Mouse (Mus musculus) hindbrain, embryonic 15.5 days (tissue): ENCODE measurements at regions not wholly inside any gene's neighbourhood (a gene's known extent, or its start where the extent isn't known, plus 50 kb on each side); places are given as distances from the start of the nearest gene placed in this dataset.

Source experiments
- ATAC-seq: fragments of 200-750 bp; cut with Nextera tagmentation; 2 replicates; pipeline ENCODE4 v1.8.0; 2017; ENCODE audit warnings: low read depth, moderate number of reproducible peaks, moderate TSS enrichment; ENCODE audit not compliant: low FRiP score
- H3K27ac ChIP-seq: fragments of 300-500 bp; sonication (generic); replicated peaks from 2 replicates; pipeline ENCODE4 v1.5.1; 2015; ENCODE audit warnings: mild to moderate bottlenecking, inconsistent platforms
- H3K27me3 ChIP-seq: fragments of 300-500 bp; sonication (generic); 2 replicates; pipeline ENCODE4 v1.6.1; 2015; ENCODE audit warnings: control low read depth, inconsistent platforms
- H3K36me3 ChIP-seq: fragments of 300-500 bp; sonication (generic); 2 replicates; pipeline ENCODE4 v1.6.1; 2015; ENCODE audit warnings: control low read depth, inconsistent platforms
- H3K4me1 ChIP-seq: fragments of 300-500 bp; sonication (generic); replicated peaks from 2 replicates; pipeline ENCODE4 v1.6.1; 2015; ENCODE audit warnings: control low read depth, inconsistent platforms
- H3K4me2 ChIP-seq: fragments of 300-500 bp; sonication (generic); 2 replicates; pipeline ENCODE4 v1.6.1; 2015; ENCODE audit warnings: moderate library complexity, mild to moderate bottlenecking, inconsistent platforms
- H3K4me3 ChIP-seq: fragments of 300-500 bp; sonication (generic); 2 replicates; pipeline ENCODE4 v1.5.1; 2015; ENCODE audit warnings: mild to moderate bottlenecking, inconsistent platforms
- H3K9ac ChIP-seq: fragments of 300-500 bp; sonication (generic); 2 replicates; pipeline ENCODE4 v1.6.1; 2015; ENCODE audit warnings: inconsistent platforms
- H3K9me3 ChIP-seq: fragments of 300-500 bp; sonication (generic); 2 replicates; pipeline ENCODE4 v1.6.1; 2016; ENCODE audit warnings: control low read depth, inconsistent platforms
- WGBS: fragments of 180-500 bp; shearing (Covaris S2); methylation state at CpG from one replicate; pipeline ENCODE4 v1.1.7; 2015; 5-methylcytosine and 5-hydroxymethylcytosine counted together

GRCm38 (mm10) chr1:193969264-193969908 is 599.3 kb upstream of the Camk1g start:
- no peak for ATAC-seq
- no peak overlapping the region; the same call in 1 of the 2 replicates for H3K27ac ChIP-seq
- H3K36me3 ChIP-seq, result no peaks in the 10 kb centered on the region

GRCm38 (mm10) chr1:193967957-193968926 is 598.1 kb upstream of the Camk1g start:
- 41% methylated on average over 4 of the region's 4 CpGs for WGBS
- Histone ChIP-seq H3K9me3 (no peaks in the 10 kb centered on the region), H3K4me2 (no peak overlapping the region), H3K27me3 (no peaks in the 10 kb centered on the region), H3K9ac (no peak overlapping the region), H3K4me3 (no peak overlapping the region), H3K36me3 (no peaks in the 10 kb centered on the region), H3K27ac (no peak overlapping the region), H3K4me1 (peaks cover 5% of the 10 kb centered on the region)
- peak; percentile 59 for ATAC-seq

More at GRCm38 (mm10) chr1:193969264-193969908, 599.3 kb upstream of the Camk1g start:
- Histone ChIP-seq H3K27me3 (no peaks in the 10 kb centered on the region), H3K4me2 (no peak overlapping the region), H3K4me3 (no peak overlapping the region), H3K4me1 (peaks cover 5% of the 10 kb centered on the region), H3K9me3 (no peaks in the 10 kb centered on the region), H3K9ac (no peak overlapping the region)
- 66% methylated on average over 4 of the region's 4 CpGs for WGBS

GRCm38 (mm10) chr1:193966652-193967555 is 596.8 kb upstream of the Camk1g start:
- WGBS, result 66% methylated on average over 1 of the region's 1 CpGs
- no peak overlapping the region for H3K4me3 ChIP-seq
- peaks cover 5% of the 10 kb centered on the region for H3K4me1 ChIP-seq
- H3K27ac ChIP-seq, result no peak overlapping the region
- H3K9me3 ChIP-seq, result no peaks in the 10 kb centered on the region
- no peak overlapping the region for H3K9ac ChIP-seq
- H3K36me3 ChIP-seq, result no peaks in the 10 kb centered on the region
- no peak for ATAC-seq
- no peaks in the 10 kb centered on the region for H3K27me3 ChIP-seq
- H3K4me2 ChIP-seq, result no peak overlapping the region

- Histone ChIP-seq H3K27ac (no peak overlapping the region), H3K9me3 (no peaks in the 10 kb centered on the region), H3K27me3 (no peaks in the 10 kb centered on the region), H3K36me3 (no peaks in the 10 kb centered on the region), H3K4me2 (no peak overlapping the region), H3K4me3 (no peak overlapping the region), H3K9ac (no peak overlapping the region), H3K4me1 (peaks cover 5% of the 10 kb centered on the region)
- 97% methylated on average over 1 of the region's 1 CpGs for WGBS
- no peak for ATAC-seq
Measured at GRCm38 (mm10) chr1:193965278-193965677, 595.2 kb upstream of the Camk1g start.

GRCm38 (mm10) chr1:193951936-193952335 is 581.8 kb upstream of the Camk1g start:
- H3K4me3 ChIP-seq, result no peak overlapping the region
- H3K9me3 ChIP-seq, result no peaks in the 10 kb centered on the region
- H3K4me1 ChIP-seq, result no peaks in the 10 kb centered on the region
- no peaks in the 10 kb centered on the region for H3K36me3 ChIP-seq
- H3K27me3 ChIP-seq, result no peaks in the 10 kb centered on the region
- no peak for ATAC-seq
- no peak overlapping the region for H3K9ac ChIP-seq
- H3K4me2 ChIP-seq, result no peak overlapping the region
- H3K27ac ChIP-seq, result no peak overlapping the region

GRCm38 (mm10) chr1:193949817-193950216 is 579.7 kb upstream of the Camk1g start:
- H3K36me3 ChIP-seq, result no peaks in the 10 kb centered on the region
- no peak overlapping the region for H3K27ac ChIP-seq
- ATAC-seq, result no peak

GRCm38 (mm10) chr1:193946953-193947586 is 577.0 kb upstream of the Camk1g start:
- H3K9ac ChIP-seq, result no peak overlapping the region
- no peak for ATAC-seq

More at GRCm38 (mm10) chr1:193949817-193950216, 579.7 kb upstream of the Camk1g start:
- no peak overlapping the region for H3K9ac ChIP-seq
- no peak overlapping the region for H3K4me3 ChIP-seq
- H3K27me3 ChIP-seq, result no peaks in the 10 kb centered on the region
- H3K4me1 ChIP-seq, result no peaks in the 10 kb centered on the region
- no peaks in the 10 kb centered on the region for H3K9me3 ChIP-seq
- no peak overlapping the region for H3K4me2 ChIP-seq

GRCm38 (mm10) chr1:193935969-193936368 is 565.9 kb upstream of the Camk1g start:
- ATAC-seq, result no peak
- no peaks in the 10 kb centered on the region for H3K9me3 ChIP-seq
- 81% methylated on average over 2 of the region's 2 CpGs for WGBS
- no peak overlapping the region for H3K9ac ChIP-seq
- no peaks in the 10 kb centered on the region for H3K27me3 ChIP-seq
- no peak overlapping the region for H3K27ac ChIP-seq
- H3K4me3 ChIP-seq, result no peak overlapping the region
- no peak overlapping the region for H3K4me2 ChIP-seq
- H3K36me3 ChIP-seq, result no peaks in the 10 kb centered on the region
- H3K4me1 ChIP-seq, result no peaks in the 10 kb centered on the region

More at GRCm38 (mm10) chr1:193946953-193947586, 577.0 kb upstream of the Camk1g start:
- Histone ChIP-seq H3K9me3 (no peaks in the 10 kb centered on the region), H3K27ac (no peak overlapping the region), H3K4me3 (no peak overlapping the region), H3K27me3 (no peaks in the 10 kb centered on the region), H3K36me3 (no peaks in the 10 kb centered on the region), H3K4me2 (no peak overlapping the region), H3K4me1 (no peaks in the 10 kb centered on the region)
- WGBS, result 49% methylated on average over 6 of the region's 6 CpGs

GRCm38 (mm10) chr1:193934308-193934707 is 564.2 kb upstream of the Camk1g start:
- H3K36me3 ChIP-seq, result no peaks in the 10 kb centered on the region
- H3K9ac ChIP-seq, result no peak overlapping the region

GRCm38 (mm10) chr1:193931131-193931729 is 561.1 kb upstream of the Camk1g start:
- WGBS, result 85% methylated on average over 5 of the region's 5 CpGs
- Histone ChIP-seq H3K4me1 (no peaks in the 10 kb centered on the region), H3K4me3 (no peak overlapping the region), H3K27ac (no peak overlapping the region), H3K9me3 (no peaks in the 10 kb centered on the region), H3K36me3 (no peaks in the 10 kb centered on the region), H3K9ac (no peak overlapping the region), H3K27me3 (no peaks in the 10 kb centered on the region), H3K4me2 (no peak overlapping the region)
- ATAC-seq, result no peak

More at GRCm38 (mm10) chr1:193934308-193934707, 564.2 kb upstream of the Camk1g start:
- Histone ChIP-seq H3K4me2 (no peak overlapping the region), H3K4me1 (no peaks in the 10 kb centered on the region), H3K27ac (no peak overlapping the region), H3K4me3 (no peak overlapping the region), H3K9me3 (no peaks in the 10 kb centered on the region), H3K27me3 (no peaks in the 10 kb centered on the region)
- no peak for ATAC-seq
- 43% methylated on average over 1 of the region's 1 CpGs for WGBS

GRCm38 (mm10) chr1:193928607-193929006 is 558.5 kb upstream of the Camk1g start:
- Histone ChIP-seq H3K27ac (no peak overlapping the region), H3K36me3 (no peaks in the 10 kb centered on the region), H3K4me2 (no peak overlapping the region), H3K4me1 (no peaks in the 10 kb centered on the region), H3K9me3 (no peaks in the 10 kb centered on the region), H3K9ac (no peak overlapping the region), H3K27me3 (no peaks in the 10 kb centered on the region), H3K4me3 (no peak overlapping the region)
- 77% methylated on average over 4 of the region's 4 CpGs for WGBS
- ATAC-seq, result no peak
